Mouse (Mus musculus) retina, postnatal 7 days (tissue): Measurements from ENCODE around the gene Dnah2.

Source experiments
- DNase-seq: peaks from one replicate; pipeline ENCODE4 v3.0.0-alpha.2; 2012; ENCODE audit warnings: low read depth, low spot score

The Dnah2 gene

GRCm38 (mm10) chr11:69419813-69420553 is 128.9 kb downstream of the Dnah2 start:
- DNase-seq = no peak

- no peak for DNase-seq
Observed at GRCm38 (mm10) chr11:69419443-69419812, 129.5 kb downstream of the Dnah2 start.

DNA sequence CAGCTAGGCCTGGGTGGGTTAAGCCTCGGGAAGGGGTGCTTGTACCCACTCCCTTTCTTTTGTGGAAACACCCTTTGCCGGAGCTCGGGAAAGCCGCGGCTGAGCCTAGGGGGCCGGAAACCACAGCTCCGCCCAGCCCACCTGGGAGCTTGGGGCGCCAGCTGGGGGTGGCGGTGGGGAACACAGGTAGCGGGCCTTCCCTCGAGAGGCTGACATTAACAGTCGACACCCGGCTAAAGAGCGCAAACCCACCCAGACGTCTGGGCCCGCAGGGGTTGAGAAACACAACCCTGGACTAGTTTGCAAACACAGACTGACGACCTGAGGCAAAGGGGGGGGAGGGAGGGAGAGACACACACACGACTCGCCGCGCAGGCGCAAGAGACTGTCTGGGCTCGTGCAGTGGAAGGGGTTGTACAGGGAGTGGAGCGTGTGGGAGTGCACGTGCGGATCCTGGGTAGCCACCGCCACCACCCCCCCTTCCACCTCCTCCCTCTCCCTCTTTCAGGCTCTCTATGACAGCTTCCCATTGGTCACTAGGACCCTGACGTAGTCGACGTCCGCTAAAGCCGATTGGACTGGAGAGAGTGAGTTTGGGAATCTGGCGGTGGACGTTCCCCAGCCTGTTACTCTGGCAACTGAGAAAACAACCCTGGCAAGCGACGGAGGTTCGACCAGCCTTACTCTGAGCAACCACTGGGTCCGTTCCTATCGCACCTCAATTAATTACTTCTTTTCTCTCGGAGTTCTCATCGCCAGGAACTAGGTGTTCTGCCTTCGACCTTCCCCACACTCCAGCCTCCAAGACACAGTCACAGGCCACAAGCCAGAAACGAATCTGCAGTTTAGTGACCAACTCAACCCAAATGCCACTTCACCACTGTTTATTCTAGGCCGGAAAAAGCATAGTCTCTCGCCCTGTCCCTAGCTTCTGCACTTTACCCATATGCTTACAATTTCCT is 130.1 kb downstream of the Dnah2 start:
- DNase-seq = peak; percentile 91

- peak; percentile 91 for DNase-seq
Observed at GRCm38 (mm10) chr11:69417449-69418384, 131.2 kb downstream of the Dnah2 start.

- no peak for DNase-seq
Observed at GRCm38 (mm10) chr11:69416921-69417448, 131.9 kb downstream of the Dnah2 start.

- no peak for DNase-seq
Observed at GRCm38 (mm10) chr11:69416509-69416908, 132.4 kb downstream of the Dnah2 start.

DNA sequence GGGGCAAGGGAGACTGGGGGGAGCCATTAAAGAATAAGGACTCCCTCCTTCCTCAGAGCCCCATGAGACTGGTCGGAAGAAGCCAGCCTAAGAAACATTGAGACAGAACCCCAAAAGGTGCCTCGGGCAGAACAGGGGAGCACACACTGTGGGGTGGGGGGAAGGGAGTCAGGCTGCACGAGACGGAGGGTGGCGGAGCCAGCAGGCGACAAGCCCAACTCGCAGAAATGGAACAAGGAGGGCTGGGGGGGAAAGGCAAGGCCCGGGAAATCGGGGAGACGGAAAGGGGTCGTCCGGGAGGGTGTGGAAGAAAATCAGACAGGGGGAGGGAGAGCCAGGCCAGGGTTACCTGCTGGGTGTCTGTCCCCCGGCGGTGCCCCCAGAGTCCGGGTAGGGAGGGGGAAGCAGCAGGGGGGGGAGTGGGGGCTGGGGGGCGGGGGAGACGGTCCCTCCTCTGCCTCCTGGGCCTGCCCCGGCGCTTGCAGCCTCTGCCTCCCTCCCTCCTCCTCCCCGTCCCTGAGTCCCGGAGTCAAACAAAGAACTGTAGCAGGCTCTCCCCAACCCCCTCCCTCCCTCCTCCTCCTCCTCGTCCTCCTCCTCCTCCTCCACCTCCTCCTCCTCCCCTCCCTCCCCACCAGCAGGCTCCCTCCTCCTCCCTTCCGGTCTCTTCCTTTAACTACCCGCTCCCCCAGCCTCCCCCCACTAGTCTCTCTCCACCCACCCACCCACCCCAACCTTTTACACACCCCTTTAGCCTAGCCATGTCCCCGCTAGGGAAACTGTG is 133.1 kb downstream of the Dnah2 start:
- DNase-seq = no peak

DNA sequence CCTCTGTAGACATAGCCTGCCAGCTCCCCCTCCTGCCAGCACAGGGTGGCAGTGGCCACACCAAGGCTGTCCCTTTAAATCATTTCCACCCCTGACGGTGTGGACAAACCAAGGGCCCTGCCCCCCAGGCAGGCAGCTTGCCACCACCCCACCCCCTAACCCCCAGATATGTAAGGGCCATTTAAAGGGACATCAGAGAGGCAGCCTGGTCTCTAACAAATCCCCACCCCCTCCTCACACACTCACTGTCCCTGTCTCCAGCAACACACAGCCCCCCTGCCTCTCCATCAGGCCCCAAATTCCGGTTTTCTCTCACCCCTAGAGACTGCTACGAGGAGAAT is 133.6 kb downstream of the Dnah2 start:
- DNase-seq = peak; percentile 74

GRCm38 (mm10) chr11:69414421-69415326 is 134.2 kb downstream of the Dnah2 start:
- no peak for DNase-seq

GRCm38 (mm10) chr11:69413221-69414181 is 135.4 kb downstream of the Dnah2 start, which contains the start of gene Kdm6b:
Gene Kdm6b (minus strand): TSS chr11:69413675.
- no peak for DNase-seq

DNA sequence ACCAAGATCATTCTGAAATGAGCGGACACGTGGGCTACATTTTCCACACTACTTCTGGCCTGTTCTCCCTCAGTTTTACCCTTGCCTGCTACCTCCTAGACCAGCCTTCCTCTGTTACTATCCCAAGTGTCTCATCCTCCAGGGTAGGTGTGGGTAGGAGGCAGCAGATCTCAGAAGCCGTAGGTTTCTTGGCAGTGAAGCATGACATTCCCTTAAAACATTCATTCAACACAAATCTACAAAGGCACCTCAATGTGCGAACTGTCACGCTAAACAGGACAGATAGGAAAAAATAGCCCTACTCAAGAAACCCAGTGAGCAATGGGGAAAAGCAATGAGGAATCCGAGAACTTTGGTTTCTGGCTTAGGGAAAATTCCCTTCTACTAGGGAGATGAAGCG is 136.4 kb downstream of the Dnah2 start:
- no peak for DNase-seq

DNA sequence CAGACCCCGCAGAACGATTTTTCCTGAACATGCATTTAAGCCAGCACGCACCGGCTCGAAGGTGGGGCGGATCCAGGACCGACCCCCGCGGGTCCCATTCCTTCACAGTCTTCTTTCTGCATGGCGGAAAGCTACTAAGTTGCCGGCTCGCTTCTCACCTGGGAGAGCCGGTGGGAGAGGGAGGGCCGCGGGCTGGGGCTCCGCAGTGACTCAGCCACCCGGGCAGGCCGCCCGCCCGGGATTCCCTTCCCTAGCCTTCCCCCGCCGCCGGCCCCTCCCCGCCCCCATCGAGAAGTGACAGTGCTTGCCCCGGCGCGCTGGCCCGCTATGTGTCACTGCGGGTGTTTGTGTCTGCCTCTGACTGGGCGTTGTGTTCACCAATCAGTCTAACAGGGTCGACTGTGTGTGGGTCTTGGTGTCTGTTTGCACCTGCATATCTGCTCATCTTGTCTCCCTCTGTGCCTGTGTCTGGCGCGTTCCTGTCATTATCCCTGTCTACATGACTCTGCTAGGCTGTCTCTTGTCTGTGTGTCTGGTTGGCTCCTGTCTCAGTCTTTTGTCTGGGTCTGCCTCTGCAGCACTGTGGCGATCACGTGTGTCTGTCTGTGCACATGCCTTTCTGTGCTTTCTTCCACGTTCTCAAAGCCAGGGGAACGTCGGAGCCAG is 137.2 kb downstream of the Dnah2 start:
- no peak for DNase-seq

DNA sequence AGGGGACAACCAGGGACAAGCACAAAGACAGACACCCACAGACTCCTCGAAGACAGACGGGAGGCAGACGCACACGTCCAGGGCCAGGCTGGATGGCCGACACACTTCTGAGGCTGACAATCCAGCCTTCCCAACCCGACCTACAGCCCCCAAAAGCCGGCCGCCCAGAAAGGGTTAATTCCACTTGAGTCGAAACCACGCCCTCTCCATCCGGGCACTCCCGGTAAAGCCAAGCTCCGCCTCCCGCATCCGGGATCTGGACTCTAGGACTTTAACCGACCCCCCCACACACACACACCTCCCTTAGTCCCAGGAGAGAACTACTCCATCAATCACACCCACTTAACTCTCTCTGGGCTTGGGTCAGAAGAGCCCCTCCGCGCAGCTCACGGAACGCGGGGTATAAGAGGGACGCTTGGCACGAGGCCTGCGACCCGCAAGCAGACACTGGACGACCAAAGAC is 137.8 kb downstream of the Dnah2 start:
- peak; percentile 94 for DNase-seq

DNA sequence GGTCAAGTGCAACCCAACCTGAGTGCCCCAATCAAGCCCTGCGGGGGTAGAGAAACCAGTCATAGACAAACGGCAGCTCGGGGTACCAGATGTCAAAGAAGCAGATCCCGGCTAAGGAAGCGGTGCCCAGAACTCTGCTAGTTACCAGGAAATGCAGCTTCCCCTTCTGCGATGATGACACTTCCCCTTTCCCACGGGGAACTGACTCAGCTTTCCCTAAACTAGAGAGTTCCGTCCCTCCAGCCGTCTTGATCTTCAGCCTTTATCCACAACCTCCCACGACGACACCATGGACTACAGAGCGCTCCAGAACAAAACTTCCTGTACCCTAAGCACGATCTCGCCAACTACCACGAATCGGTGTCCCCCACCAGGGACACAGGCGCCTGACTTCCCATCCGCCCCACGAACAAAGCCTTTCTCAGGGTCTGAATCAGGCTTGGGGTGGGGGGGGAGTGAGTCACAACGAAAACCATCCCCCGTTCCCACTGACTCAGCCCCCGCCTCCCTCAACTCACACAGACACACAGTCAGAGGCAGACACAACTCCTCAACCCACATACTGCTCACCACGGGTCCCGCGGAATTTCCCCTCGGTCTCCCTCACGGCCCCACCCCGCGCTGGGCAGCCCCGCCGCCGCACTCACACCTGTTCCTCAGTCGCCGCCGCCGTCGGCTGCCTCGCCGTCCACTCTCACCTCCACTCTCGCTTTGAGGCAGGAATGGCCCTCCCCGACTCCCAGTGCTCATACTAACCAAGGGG is 138.4 kb downstream of the Dnah2 start:
- DNase-seq = no peak

DNA sequence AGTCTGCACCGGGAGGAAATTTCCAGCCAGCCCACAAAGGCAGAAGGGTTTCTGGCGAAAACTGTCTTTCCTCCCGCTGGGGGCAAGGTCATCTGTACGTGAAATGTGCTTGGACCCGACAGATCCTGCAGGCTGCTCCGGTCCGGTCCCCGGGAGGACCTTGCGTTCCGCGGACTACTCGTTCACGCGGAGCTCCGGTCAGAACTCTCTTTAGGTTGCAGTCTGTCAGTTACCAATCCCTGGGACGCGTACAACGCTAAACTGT is 138.9 kb downstream of the Dnah2 start:
- DNase-seq = no peak

DNA sequence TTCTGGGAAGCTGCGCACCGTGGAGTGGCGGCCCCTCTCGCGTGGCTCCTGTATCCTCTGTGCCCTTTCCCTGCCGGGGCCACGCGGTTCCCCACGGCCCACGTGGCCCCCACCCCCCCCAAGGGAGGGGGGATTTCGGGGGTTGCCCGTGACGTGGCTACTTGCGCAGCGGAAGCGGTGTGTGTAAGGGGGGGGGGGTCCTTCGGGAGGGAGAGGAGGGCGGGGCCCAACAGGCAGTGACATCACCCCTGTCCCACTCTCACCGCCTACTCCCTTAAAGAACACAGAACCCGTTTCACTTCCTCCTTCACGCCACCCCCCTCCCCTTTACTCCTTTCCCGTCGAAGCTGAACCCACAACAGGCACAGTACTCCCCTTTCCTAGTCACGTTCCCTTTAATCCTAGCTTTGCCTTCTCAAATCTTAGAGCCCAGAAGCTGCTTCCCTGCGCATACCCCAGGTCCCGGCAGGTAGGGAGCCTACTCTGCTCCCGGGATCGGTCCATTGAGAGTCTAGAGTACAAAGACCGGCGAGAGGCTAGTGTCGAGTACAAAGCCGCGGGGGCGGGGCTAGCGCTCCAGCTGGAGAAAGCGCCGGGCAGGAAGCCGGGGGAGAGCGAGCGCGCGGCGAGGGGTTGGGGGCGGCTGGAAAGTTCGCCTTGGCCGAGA is 139.4 kb downstream of the Dnah2 start:
- no peak for DNase-seq
